Mouse (Mus musculus) MEL (cell line): Measurements from ENCODE around the gene Plxna4. TPM values are rescaled to one million over a fixed set of nuclear protein-coding genes. Genes with fewer than 3 reads are reported as not detected.

Experiments
- DNase-seq: peaks from one replicate; pipeline ENCODE4 v3.0.0; 2011; ENCODE audit warnings: low read depth, low spot score
- H3K27ac ChIP-seq: 2 replicates; pipeline ENCODE4 v1.5.1; 2012; ENCODE audit warnings: low read depth, mild to moderate bottlenecking, control low read depth, low read length, moderate library complexity; ENCODE audit not compliant: control insufficient read depth
- H3K27me3 ChIP-seq, 2 experiments: fragments of 150-350 bp in 1 of 2; sonication (generic) in 1 of 2; 2 replicates each; pipeline ENCODE4 v1.6.1; 2012; ENCODE audit warnings: low read length in 2 of 2, mild to moderate bottlenecking in 2 of 2, improper control_type of control experiment in 1 of 2, moderate library complexity in 1 of 2; ENCODE audit not compliant: insufficient read depth in 2 of 2, control insufficient read depth in 1 of 2
- H3K36me3 ChIP-seq, 2 experiments: 2 replicates each; pipeline ENCODE4 v1.6.1; 2012 to 2014; ENCODE audit warnings: low read length in 2 of 2, improper control_type of control experiment in 1 of 2, inconsistent platforms in 1 of 2, mild to moderate bottlenecking in 1 of 2; ENCODE audit not compliant: insufficient read depth in 2 of 2, control insufficient read depth in 1 of 2
- H3K4me1 ChIP-seq, 2 experiments: fragments of 150-350 bp in 1 of 2; sonication (generic) in 1 of 2; 2 replicates each; pipeline ENCODE4 v1.6.1; 2012; ENCODE audit warnings: low read length in 2 of 2, improper control_type of control experiment in 1 of 2, mild to moderate bottlenecking in 1 of 2; ENCODE audit not compliant: insufficient read depth in 2 of 2, control insufficient read depth in 1 of 2
- H3K4me3 ChIP-seq, 2 experiments: fragments of 150-350 bp in 1 of 2; sonication (generic) in 1 of 2; 2 replicates each; pipeline ENCODE4 v1.5.1; 2012; ENCODE audit warnings: low read depth in 2 of 2, low read length in 2 of 2, mild to moderate bottlenecking in 2 of 2, moderate library complexity in 2 of 2, control low read depth in 1 of 2, improper control_type of control experiment in 1 of 2; ENCODE audit not compliant: control insufficient read depth in 1 of 2, insufficient read depth in 1 of 2
- H3K79me2 ChIP-seq: 2 replicates; pipeline ENCODE4 v1.6.1; 2012; ENCODE audit warnings: mild to moderate bottlenecking, low read length, moderate library complexity; ENCODE audit not compliant: control insufficient read depth, poor library complexity, insufficient read depth
- H3K9ac ChIP-seq: 2 replicates; pipeline ENCODE4 v1.6.1; 2012; ENCODE audit warnings: low read depth, mild to moderate bottlenecking, control low read depth, low read length, moderate library complexity; ENCODE audit not compliant: control insufficient read depth, poor library complexity, severe bottlenecking
- H3K9me3 ChIP-seq: fragments of 150-350 bp; sonication (generic); replicated peaks from 2 replicates; pipeline ENCODE4 v1.6.1; 2012; ENCODE audit warnings: mild to moderate bottlenecking, low read length, improper control_type of control experiment, moderate library complexity; ENCODE audit not compliant: insufficient read depth
- BHLHE40 ChIP-seq: IDR thresholded peaks from 2 replicates; pipeline ENCODE4 v1.6.1; 2012; ENCODE audit warnings: low read depth, mild to moderate bottlenecking, inconsistent platforms, low read length, improper control_type of control experiment, borderline replicate concordance
- CHD1 ChIP-seq: IDR thresholded peaks from 2 replicates; pipeline ENCODE4 v1.6.1; 2012; ENCODE audit warnings: low read depth, mild to moderate bottlenecking, inconsistent platforms, low read length, improper control_type of control experiment
- CHD2 ChIP-seq: IDR thresholded peaks from 2 replicates; pipeline ENCODE4 v1.6.1; 2011; ENCODE audit warnings: low read length, improper control_type of control experiment
- CTCF ChIP-seq, 3 experiments: IDR thresholded peaks in 2 of 3; conservative IDR thresholded peaks in 1 of 3; 2 replicates each; pipeline ENCODE4 v1.5.1; 2011 to 2012; ENCODE audit warnings: low read length in 3 of 3, low read depth in 2 of 3, mild to moderate bottlenecking in 2 of 3, improper control_type of control experiment in 1 of 3, inconsistent platforms in 1 of 3, mixed read lengths in 1 of 3, moderate library complexity in 1 of 3; ENCODE audit not compliant: control insufficient read depth in 1 of 3, insufficient read depth in 1 of 3, poor library complexity in 1 of 3, severe bottlenecking in 1 of 3
- E2F4 ChIP-seq: IDR thresholded peaks from 2 replicates; pipeline ENCODE4 v1.6.1; 2011; ENCODE audit warnings: low read depth, low read length, improper control_type of control experiment, borderline replicate concordance
- ELF1 ChIP-seq: IDR thresholded peaks from 2 replicates; pipeline ENCODE4 v1.6.1; 2014; ENCODE audit warnings: low read depth, mild to moderate bottlenecking, inconsistent platforms, low read length, improper control_type of control experiment, moderate library complexity
- EP300 ChIP-seq, 2 experiments: IDR thresholded peaks; 2 replicates each; pipeline ENCODE4 v1.6.1; 2011; ENCODE audit warnings: improper control_type of control experiment in 2 of 2, low read length in 2 of 2, low read depth in 1 of 2, mild to moderate bottlenecking in 1 of 2
- ETS1 ChIP-seq: IDR thresholded peaks from 2 replicates; pipeline ENCODE4 v1.6.1; 2012; ENCODE audit warnings: low read depth, mild to moderate bottlenecking, inconsistent platforms, low read length, improper control_type of control experiment, moderate library complexity
- GATA1 ChIP-seq: IDR thresholded peaks from 2 replicates; pipeline ENCODE4 v1.6.1; 2011; ENCODE audit warnings: low read depth, low read length, improper control_type of control experiment
- HCFC1 ChIP-seq: IDR thresholded peaks from 2 replicates; pipeline ENCODE4 v1.6.1; 2012; ENCODE audit warnings: low read depth, mild to moderate bottlenecking, inconsistent platforms, low read length, improper control_type of control experiment, moderate library complexity
- JUND ChIP-seq: IDR thresholded peaks from 2 replicates; pipeline ENCODE4 v1.6.1; 2011; ENCODE audit warnings: low read depth, mild to moderate bottlenecking, improper control_type of control experiment, low read length
- KAT2A ChIP-seq: conservative IDR thresholded peaks from 2 replicates; pipeline ENCODE4 v1.6.1; 2012; ENCODE audit warnings: low read depth, low read length, improper control_type of control experiment, inconsistent platforms
- MAX ChIP-seq: IDR thresholded peaks from 2 replicates; pipeline ENCODE4 v1.6.1; 2011; ENCODE audit warnings: low read length, improper control_type of control experiment
- MXI1 ChIP-seq: IDR thresholded peaks from 2 replicates; pipeline ENCODE4 v1.6.1; 2011; ENCODE audit warnings: mild to moderate bottlenecking, low read depth, low read length, improper control_type of control experiment
- MYC ChIP-seq: IDR thresholded peaks from 2 replicates; pipeline ENCODE4 v1.6.1; 2011; ENCODE audit warnings: low read depth, mild to moderate bottlenecking, low read length, improper control_type of control experiment, moderate library complexity
- NELFE ChIP-seq: IDR thresholded peaks from 2 replicates; pipeline ENCODE4 v1.6.1; 2011; ENCODE audit warnings: low read depth, low read length, improper control_type of control experiment
- POLR2A ChIP-seq, 2 experiments: IDR thresholded peaks; 2 replicates each; pipeline ENCODE4 v1.6.1; 2011 to 2012; ENCODE audit warnings: low read length in 2 of 2, mild to moderate bottlenecking in 2 of 2, control low read depth in 1 of 2, improper control_type of control experiment in 1 of 2, low read depth in 1 of 2, moderate library complexity in 1 of 2; ENCODE audit not compliant: control insufficient read depth in 1 of 2, insufficient read depth in 1 of 2, poor library complexity in 1 of 2
- POLR2AphosphoS2 ChIP-seq: IDR thresholded peaks from 2 replicates; pipeline ENCODE4 v1.6.1; 2011; ENCODE audit warnings: low read length, improper control_type of control experiment
- POLR2AphosphoS5 ChIP-seq: IDR thresholded peaks from 2 replicates; pipeline ENCODE4 v1.6.1; 2012; ENCODE audit warnings: low read depth, borderline replicate concordance, mild to moderate bottlenecking, inconsistent platforms, low read length, moderate library complexity, mixed read lengths
- RAD21 ChIP-seq: IDR thresholded peaks from 2 replicates; pipeline ENCODE4 v1.6.1; 2011; ENCODE audit warnings: mild to moderate bottlenecking, low read depth, low read length, improper control_type of control experiment
- RCOR1 ChIP-seq: IDR thresholded peaks from 2 replicates; pipeline ENCODE4 v1.6.1; 2012; ENCODE audit warnings: low read depth, mild to moderate bottlenecking, inconsistent platforms, low read length, improper control_type of control experiment
- SIN3A ChIP-seq: IDR thresholded peaks from 2 replicates; pipeline ENCODE4 v1.6.1; 2012; ENCODE audit warnings: low read length, improper control_type of control experiment, inconsistent platforms
- SMC3 ChIP-seq: IDR thresholded peaks from 2 replicates; pipeline ENCODE4 v1.6.1; 2011; ENCODE audit warnings: low read depth, low read length, improper control_type of control experiment
- TAL1 ChIP-seq: IDR thresholded peaks from 2 replicates; pipeline ENCODE4 v1.6.1; 2012; ENCODE audit warnings: mild to moderate bottlenecking, inconsistent platforms, low read length, moderate library complexity, mixed read lengths
- TBP ChIP-seq: IDR thresholded peaks from 2 replicates; pipeline ENCODE4 v1.8.0; 2011; ENCODE audit warnings: low read depth, low read length, improper control_type of control experiment
- TCF12 ChIP-seq: IDR thresholded peaks from 2 replicates; pipeline ENCODE4 v1.6.1; 2014; ENCODE audit warnings: low read depth, mild to moderate bottlenecking, inconsistent platforms, low read length, improper control_type of control experiment, moderate library complexity
- UBTF ChIP-seq: IDR thresholded peaks from 2 replicates; pipeline ENCODE4 v1.6.1; 2012; ENCODE audit warnings: low read depth, mild to moderate bottlenecking, inconsistent platforms, low read length, improper control_type of control experiment, moderate library complexity, borderline replicate concordance; ENCODE audit not compliant: insufficient read depth
- USF1 ChIP-seq: IDR thresholded peaks from 2 replicates; pipeline ENCODE4 v1.6.1; 2014; ENCODE audit warnings: low read depth, mild to moderate bottlenecking, inconsistent platforms, low read length, improper control_type of control experiment, moderate library complexity
- ZC3H11A ChIP-seq: IDR thresholded peaks from 2 replicates; pipeline ENCODE4 v1.6.1; 2012; ENCODE audit warnings: low read depth, mild to moderate bottlenecking, inconsistent platforms, low read length, improper control_type of control experiment
- ZMIZ1 ChIP-seq: IDR thresholded peaks from 2 replicates; pipeline ENCODE4 v1.6.1; 2012; ENCODE audit warnings: low read depth, mild to moderate bottlenecking, inconsistent platforms, low read length, improper control_type of control experiment, moderate library complexity
- polyA plus RNA-seq, 2 experiments: library from polyadenylated mRNA; stranded (reverse) in 1 of 2; unstranded in 1 of 2; fragments of >175 nt in 1 of 2; fragments of >200 nt in 1 of 2; gene quantifications; 2 replicates each; pipeline versions ENCODE4 v1.2.1 to v1.2.4; 2012; ENCODE audit warnings: low replicate concordance in 2 of 2, low read depth in 1 of 2; ENCODE audit not compliant: insufficient read length in 2 of 2, insufficient read depth in 1 of 2, missing spikeins in 1 of 2
- total RNA-seq: library from RNA; depleted of rRNA; stranded (reverse); fragments of 300-350 nt; gene quantifications from 2 replicates; pipeline ENCODE4 v1.2.3, GENCODE M21; 2012

The Plxna4 gene
- total and polyA plus RNA-seq, 3 experiments, result 0.01 TPM; not detected in 2

- Histone ChIP-seq H3K36me3 (no peaks in the 10 kb centered on the region), H3K27me3 (no peaks in the 10 kb centered on the region), H3K4me1 (no peaks in the 10 kb centered on the region), H3K9ac (no peak overlapping the region), H3K79me2 (no peaks in the 10 kb centered on the region), H3K27ac (no peak overlapping the region), H3K4me3 (no peak overlapping the region), H3K9me3 (no peaks in the 10 kb centered on the region)
- TF ChIP-seq TAL1, result no peak
- no peak for TF ChIP-seq POLR2AphosphoS2
- TF ChIP-seq RAD21, result no peak
- no peak for TF ChIP-seq POLR2AphosphoS5
- TF ChIP-seq TCF12, result no peak
- no peak for TF ChIP-seq TBP
- no peak for TF ChIP-seq CHD1
- no peak for TF ChIP-seq HCFC1
- no peak for TF ChIP-seq GATA1
- no peak for TF ChIP-seq POLR2A (IDR thresholded peaks at IDR 0.05; ENCODE audit: control insufficient read depth in 1 of 2, insufficient read depth in 1 of 2, low read depth in 1 of 2, low read length in 2 of 2, poor library complexity in 1 of 2)
- no peak for TF ChIP-seq BHLHE40
- TF ChIP-seq SMC3, result no peak
- no peak for TF ChIP-seq MXI1
- TF ChIP-seq MYC, result no peak
- TF ChIP-seq UBTF, result no peak
- no peak for TF ChIP-seq EP300 (IDR thresholded peaks at IDR 0.05; ENCODE audit: low read depth in 1 of 2, low read length in 2 of 2)
- TF ChIP-seq ETS1, result no peak
- no peak for DNase-seq
Measured at GRCm38 (mm10) chr6:32326406-32326805, 261.6 kb downstream of the Plxna4 start.

GRCm38 (mm10) chr6:32325851-32326250 is 262.1 kb downstream of the Plxna4 start:
- Histone ChIP-seq H3K4me3 (no peak overlapping the region), H3K9ac (no peak overlapping the region), H3K36me3 (no peaks in the 10 kb centered on the region), H3K4me1 (no peaks in the 10 kb centered on the region), H3K27me3 (no peaks in the 10 kb centered on the region), H3K9me3 (no peaks in the 10 kb centered on the region), H3K27ac (no peak overlapping the region), H3K79me2 (no peaks in the 10 kb centered on the region)
- DNase-seq, result no peak
- TF ChIP-seq NELFE, result no peak
- no peak for TF ChIP-seq SIN3A
- no peak for TF ChIP-seq UBTF
- TF ChIP-seq ZMIZ1, result no peak
- no peak for TF ChIP-seq RCOR1
- no peak for TF ChIP-seq E2F4
- TF ChIP-seq MAX, result no peak
- no peak for TF ChIP-seq BHLHE40
- no peak for TF ChIP-seq JUND
- no peak for TF ChIP-seq CHD2
- TF ChIP-seq KAT2A, result no peak
- no peak for TF ChIP-seq POLR2A (IDR thresholded peaks at IDR 0.05; ENCODE audit: control insufficient read depth in 1 of 2, insufficient read depth in 1 of 2, low read depth in 1 of 2, low read length in 2 of 2, poor library complexity in 1 of 2)
- TF ChIP-seq USF1, result no peak
- no peak for TF ChIP-seq CTCF (IDR thresholded peaks at IDR 0.05 in 2 of 3, conservative IDR thresholded peaks at IDR 0.05 in 1 of 3; ENCODE audit: control insufficient read depth in 1 of 3, insufficient read depth in 1 of 3, low read depth in 2 of 3, low read length in 3 of 3, poor library complexity in 1 of 3, severe bottlenecking in 1 of 3)
- TF ChIP-seq ELF1, result no peak
- no peak for TF ChIP-seq EP300 (IDR thresholded peaks at IDR 0.05; ENCODE audit: low read depth in 1 of 2, low read length in 2 of 2)
- no peak for TF ChIP-seq MYC
- TF ChIP-seq POLR2AphosphoS5, result no peak
- no peak for TF ChIP-seq ZC3H11A
